Mouse (Mus musculus) bone marrow, adult 2 months (tissue): ENCODE data around the gene Prr5l. TPM values are rescaled to one million over a fixed set of nuclear protein-coding genes. Genes with fewer than 3 reads are reported as not detected.

Experiments
- H3K27ac ChIP-seq: fragments of 200-500 bp; 2 replicates; pipeline ENCODE4 v1.5.1; 2012; ENCODE audit warnings: low read depth, mild to moderate bottlenecking, control low read depth, inconsistent platforms, low read length; ENCODE audit not compliant: control insufficient read depth, poor library complexity, insufficient read depth
- H3K4me1 ChIP-seq: fragments of 200-500 bp; 2 replicates; pipeline ENCODE4 v1.6.1; 2011; ENCODE audit warnings: low read length; ENCODE audit not compliant: control insufficient read depth, insufficient read depth
- H3K4me3 ChIP-seq: fragments of 200-500 bp; replicated peaks from 2 replicates; pipeline ENCODE3; 2011; ENCODE audit warnings: mild to moderate bottlenecking, low read depth, low read length, control low read depth; ENCODE audit not compliant: control insufficient read depth
- CTCF ChIP-seq: fragments of 200-500 bp; IDR thresholded peaks from 2 replicates; pipeline ENCODE4 v1.5.1; 2011; ENCODE audit warnings: low read length, control low read depth; ENCODE audit not compliant: control insufficient read depth, insufficient read depth
- POLR2A ChIP-seq: fragments of 200-500 bp; IDR thresholded peaks from 2 replicates; pipeline ENCODE4 v1.6.1; 2011; ENCODE audit warnings: low read depth, mild to moderate bottlenecking, control low read depth, low read length, borderline replicate concordance; ENCODE audit not compliant: control insufficient read depth
- WGBS: fragments of 180-500 bp; shearing (Covaris S2); methylation state at CpG from one replicate; pipeline ENCODE4 v1.1.7; 2018; 5-methylcytosine and 5-hydroxymethylcytosine counted together
- polyA plus RNA-seq: library from polyadenylated mRNA; stranded (reverse); fragments of >200 nt; gene quantifications from 2 replicates; pipeline ENCODE4 v1.2.4, GENCODE M21; 2011; ENCODE audit warnings: low replicate concordance; ENCODE audit not compliant: missing spikeins, insufficient read depth, insufficient read length

Prr5l gene
- polyA plus RNA-seq, 1 experiment: 8.4 TPM

- Histone ChIP-seq H3K27ac (no peak overlapping the region), H3K4me1 (no peaks in the 10 kb centered on the region), H3K4me3 (no peak overlapping the region)
- TF ChIP-seq CTCF: no peak
- TF ChIP-seq POLR2A: no peak
- WGBS: 64% methylated on average over 3 of the region's 3 CpGs
These were observed 209.3 kb downstream of the Prr5l start for GRCm38 (mm10) chr2:101673547-101673946.

DNA sequence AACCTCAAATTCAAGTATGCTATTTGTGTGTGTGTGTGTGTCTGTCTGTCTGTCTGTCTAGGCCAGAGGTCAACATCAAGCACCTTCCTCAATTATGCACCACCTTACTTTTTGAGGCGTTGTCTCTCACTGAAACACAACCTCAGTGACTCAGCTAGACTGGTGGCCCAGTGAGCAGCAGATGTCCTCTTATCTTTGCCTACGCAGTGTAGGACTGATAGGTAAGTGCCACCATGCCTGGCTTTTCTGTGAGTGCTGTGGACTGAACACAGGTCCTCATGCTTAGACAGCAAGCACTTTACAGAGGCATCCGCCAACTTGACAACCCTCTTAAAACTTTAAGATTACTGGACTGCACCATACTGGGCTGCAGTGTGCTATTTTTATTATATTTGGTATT, 214.1 kb downstream of the Prr5l start:
- Histone ChIP-seq H3K4me1 (no peaks in the 10 kb centered on the region), H3K4me3 (no peak overlapping the region), H3K27ac (no peak overlapping the region)
- WGBS: 76% methylated on average over 3 of the region's 3 CpGs
- TF ChIP-seq CTCF (no peak), POLR2A (no peak)

- no peak for TF ChIP-seq CTCF
- TF ChIP-seq POLR2A: no peak
- Histone ChIP-seq H3K4me1 (no peaks in the 10 kb centered on the region), H3K27ac (no peak overlapping the region), H3K4me3 (no peak overlapping the region)
- WGBS: 92% methylated on average over 3 of the region's 3 CpGs
These were observed 217.1 kb downstream of the Prr5l start for GRCm38 (mm10) chr2:101665703-101666092.

GRCm38 (mm10) chr2:101665058-101665702, 217.6 kb downstream of the Prr5l start:
- TF ChIP-seq CTCF (peak; percentile 86), POLR2A (no peak)
- no peaks in the 10 kb centered on the region for H3K4me1 ChIP-seq
- no peak overlapping the region for H3K4me3 ChIP-seq
- no peak overlapping the region for H3K27ac ChIP-seq
- WGBS: 31% methylated on average over 9 of the region's 9 CpGs

Other genes with a start within 250 kb of the Prr5l start
- 3.0 and 11.2 TPM in 2 replicates for gene Rag1, start 233.5 kb downstream of the Prr5l start, polyA plus RNA-seq
- gene B230118H07Rik, start 233.5 kb downstream of the Prr5l start, polyA plus RNA-seq: 12.5 and 32.8 TPM in 2 replicates
- gene Traf6, start 204.6 kb downstream of the Prr5l start, polyA plus RNA-seq: 2.6 and 6.7 TPM in 2 replicates
- gene Commd9, start 3.2 kb upstream of the Prr5l start, polyA plus RNA-seq: 11.1 and 11.5 TPM in 2 replicates